Mouse (Mus musculus): ENCODE measurements at regions not wholly inside any gene's neighbourhood (a gene's known extent, or its start where the extent isn't known, plus 50 kb on each side); places are given as distances from the start of the nearest gene placed in this dataset.

DNA sequence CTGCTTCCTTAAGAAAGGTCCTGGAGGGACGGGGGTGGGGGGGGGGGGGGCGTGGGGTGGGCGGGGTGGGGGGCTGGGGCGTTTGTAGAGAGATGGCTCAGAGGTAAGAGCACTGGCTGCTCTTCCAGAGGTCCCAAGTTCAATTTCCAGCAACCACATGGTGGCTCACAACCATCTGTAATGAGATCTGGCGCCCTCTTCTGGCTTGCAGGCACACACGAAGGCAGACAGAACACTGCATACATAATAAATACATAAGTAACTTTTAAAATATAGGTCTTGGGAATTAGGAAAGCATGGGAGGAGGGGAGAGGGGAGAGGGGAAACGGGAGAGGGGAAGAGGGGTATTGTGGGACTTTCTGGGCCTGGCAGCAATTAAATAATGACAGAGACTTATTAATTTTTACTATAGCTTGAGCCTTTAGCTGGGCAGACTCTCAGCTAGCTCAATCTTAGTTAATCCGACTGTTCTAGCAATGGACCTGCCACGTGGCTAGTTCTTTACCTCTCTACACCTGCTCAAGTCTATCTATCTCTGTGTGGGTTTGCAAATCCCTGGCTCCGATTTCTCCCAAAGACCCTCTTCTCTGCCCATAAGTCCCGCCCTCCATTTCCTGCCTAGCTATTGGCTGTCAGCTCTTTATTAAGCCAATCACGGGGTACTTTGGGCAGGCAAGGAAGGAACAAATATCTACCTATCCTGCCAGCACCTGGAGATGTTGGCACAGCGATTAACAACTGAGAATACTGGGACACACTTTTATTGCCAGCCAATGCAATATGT lies 64.1 kb upstream of the Rpl34 start:
- intact Hi-C loops (cut with DNase I), result no loop called here

GRCm38 (mm10) chr3:130780706-130781240 lies 50.6 kb upstream of the Rpl34 start:
- intact Hi-C loops (cut with DNase I), result no loop called here

More for the DNA sequence above, 64.1 kb upstream of the Rpl34 start:
- DNase-seq (ENCODE audit: low spot score in 2 of 2), result no peak

More at GRCm38 (mm10) chr3:130780706-130781240, 50.6 kb upstream of the Rpl34 start:
- DNase-seq (ENCODE audit: low spot score in 2 of 2), result no peak
